Mouse (Mus musculus) midbrain, embryonic 12.5 days (tissue): Measurements from ENCODE around the gene Mog. TPM values are rescaled to one million over a fixed set of nuclear protein-coding genes. Genes with fewer than 3 reads are reported as not detected.

Source experiments
- ATAC-seq: fragments of 200-750 bp; cut with Nextera tagmentation; 2 replicates; pipeline ENCODE4 v1.8.0; 2017; ENCODE audit warnings: low read depth, moderate TSS enrichment, moderate library complexity; ENCODE audit not compliant: low FRiP score
- H3K27ac ChIP-seq: fragments of 300-500 bp; sonication (generic); replicated peaks from 2 replicates; pipeline ENCODE4 v1.5.1; 2016; ENCODE audit warnings: mild to moderate bottlenecking
- H3K27me3 ChIP-seq: fragments of 300-500 bp; sonication (generic); 2 replicates; pipeline ENCODE4 v1.6.1; 2016; ENCODE audit warnings: mild to moderate bottlenecking
- H3K36me3 ChIP-seq: fragments of 300-500 bp; sonication (generic); 2 replicates; pipeline ENCODE4 v1.6.1; 2016
- H3K4me1 ChIP-seq: fragments of 300-500 bp; sonication (generic); 2 replicates; pipeline ENCODE4 v1.6.1; 2016
- H3K4me2 ChIP-seq: fragments of 300-500 bp; sonication (generic); replicated peaks from 2 replicates; pipeline ENCODE4 v1.6.1; 2016; ENCODE audit warnings: mild to moderate bottlenecking, moderate library complexity
- H3K4me3 ChIP-seq: fragments of 300-500 bp; sonication (generic); 2 replicates; pipeline ENCODE4 v1.5.1; 2016; ENCODE audit warnings: mild to moderate bottlenecking
- H3K9ac ChIP-seq: fragments of 300-500 bp; sonication (generic); replicated peaks from 2 replicates; pipeline ENCODE4 v1.6.1; 2016; ENCODE audit warnings: mild to moderate bottlenecking, moderate library complexity
- H3K9me3 ChIP-seq: fragments of 300-500 bp; sonication (generic); 2 replicates; pipeline ENCODE4 v1.6.1; 2016; ENCODE audit warnings: mild to moderate bottlenecking
- WGBS: fragments of 180-500 bp; shearing (Covaris S2); methylation state at CpG from one replicate; pipeline ENCODE4 v1.1.7; 2016; 5-methylcytosine and 5-hydroxymethylcytosine counted together
- polyA plus RNA-seq: library from polyadenylated mRNA; unstranded; fragments of >200 nt; fragmentation: Nextera tagmentation; extraction: Ambion mirVana; gene quantifications from 2 replicates; pipeline ENCODE4 v1.2.1, GENCODE M21; 2016

Gene Mog
- polyA plus RNA-seq, 1 experiment from 2014 or later: 0.68 TPM

GRCm38 (mm10) chr17:37051745-37052144, 28.5 kb upstream of the Mog start:
- peak overlapping the region; percentile 90; the same call in 1 of the 2 replicates for H3K9ac ChIP-seq
- no peaks in the 10 kb centered on the region for H3K9me3 ChIP-seq
- no peak for ATAC-seq
- H3K4me3 ChIP-seq: peak overlapping the region; percentile 75; the same call in 1 of the 2 replicates
- H3K27me3 ChIP-seq: peaks cover 18% of the 10 kb centered on the region
- no peak overlapping the region for H3K27ac ChIP-seq
- peaks cover 48% of the 10 kb centered on the region for H3K4me1 ChIP-seq
- H3K4me2 ChIP-seq: peak overlapping the region; percentile 94
- WGBS: 40% methylated on average over 4 of the region's 4 CpGs
- H3K36me3 ChIP-seq: peaks cover 34% of the 10 kb centered on the region

GRCm38 (mm10) chr17:37050876-37051275, 27.7 kb upstream of the Mog start:
- H3K4me1 ChIP-seq: peaks cover 50% of the 10 kb centered on the region
- WGBS: under 1% methylated on average over 27 of the region's 27 CpGs
- peak overlapping the region; percentile 76 for H3K27ac ChIP-seq

GRCm38 (mm10) chr17:37050399-37050798, 27.2 kb upstream of the Mog start:
- Histone ChIP-seq H3K9ac (peak overlapping the region; percentile 90), H3K4me2 (peak overlapping the region; percentile 94), H3K4me1 (peaks cover 47% of the 10 kb centered on the region), H3K4me3 (peak overlapping the region; percentile 75), H3K9me3 (no peaks in the 10 kb centered on the region), H3K36me3 (peaks cover 21% of the 10 kb centered on the region), H3K27ac (peak overlapping the region; percentile 76), H3K27me3 (peaks cover 18% of the 10 kb centered on the region)
- under 1% methylated on average over 22 of the region's 22 CpGs for WGBS
- ATAC-seq: peak; percentile 73

More at GRCm38 (mm10) chr17:37050876-37051275, 27.7 kb upstream of the Mog start:
- H3K4me3 ChIP-seq: peak overlapping the region; percentile 75
- H3K27me3 ChIP-seq: peaks cover 18% of the 10 kb centered on the region
- H3K36me3 ChIP-seq: peaks cover 25% of the 10 kb centered on the region
- H3K9me3 ChIP-seq: no peaks in the 10 kb centered on the region
- peak; percentile 39; the same call in 1 of the 2 replicates for ATAC-seq
- peak overlapping the region; percentile 94 for H3K4me2 ChIP-seq
- H3K9ac ChIP-seq: peak overlapping the region; percentile 90

DNA sequence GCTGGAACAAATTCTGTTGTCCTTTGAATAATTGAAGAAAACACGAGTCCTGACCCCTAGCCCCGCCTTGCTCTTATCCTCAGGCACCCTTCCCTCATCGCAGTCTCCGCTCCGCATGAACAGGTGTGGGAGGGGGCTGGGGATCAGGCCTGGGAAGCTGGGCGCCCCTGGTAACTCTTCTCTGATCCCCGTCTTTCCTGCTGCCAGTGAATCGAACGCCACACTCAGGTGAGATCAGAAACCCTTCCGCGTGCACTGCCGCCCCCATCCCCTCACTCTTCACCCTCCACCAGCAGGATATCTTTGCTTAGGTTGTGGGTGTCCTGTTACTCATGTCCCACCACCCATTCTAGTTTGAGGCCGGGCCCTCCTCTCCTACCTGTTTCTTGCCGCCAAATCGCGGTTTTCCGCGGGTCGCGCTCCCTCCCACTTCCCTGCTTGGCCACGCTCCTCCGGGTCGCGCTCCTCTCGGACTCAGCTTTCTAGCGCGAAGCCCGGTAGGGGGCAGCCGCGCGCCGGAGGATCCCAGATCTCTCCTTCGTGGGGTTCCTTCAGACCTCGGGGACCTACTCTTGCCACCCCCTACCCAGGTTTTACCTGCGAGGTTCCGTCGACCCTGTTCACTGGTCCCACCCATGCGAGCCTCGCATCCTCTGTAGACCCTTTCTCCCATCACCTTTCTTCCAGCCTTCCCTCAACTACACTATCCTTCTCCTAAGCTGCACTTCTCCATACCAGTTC, 26.5 kb upstream of the Mog start:
- peak overlapping the region; percentile 75 for H3K4me3 ChIP-seq

GRCm38 (mm10) chr17:37048383-37048782, 25.2 kb upstream of the Mog start:
- peak overlapping the region; percentile 86 for H3K4me3 ChIP-seq
- peaks cover 18% of the 10 kb centered on the region for H3K27me3 ChIP-seq
- 59% methylated on average over 7 of the region's 7 CpGs for WGBS
- no peaks in the 10 kb centered on the region for H3K9me3 ChIP-seq
- peak overlapping the region; percentile 94 for H3K4me2 ChIP-seq
- no peak for ATAC-seq
- H3K9ac ChIP-seq: peak overlapping the region; percentile 41; the same call in 1 of the 2 replicates
- H3K4me1 ChIP-seq: peaks cover 53% of the 10 kb centered on the region
- H3K36me3 ChIP-seq: peaks cover under 1% of the 10 kb centered on the region; the same call in 1 of the 2 replicates
- no peak overlapping the region for H3K27ac ChIP-seq

More for the DNA sequence above, 26.5 kb upstream of the Mog start:
- WGBS: under 1% methylated on average over 39 of the region's 39 CpGs
- peaks cover 14% of the 10 kb centered on the region for H3K36me3 ChIP-seq
- peak overlapping the region; percentile 94 for H3K4me2 ChIP-seq
- no peaks in the 10 kb centered on the region for H3K9me3 ChIP-seq
- H3K27me3 ChIP-seq: peaks cover 18% of the 10 kb centered on the region
- H3K27ac ChIP-seq: peak overlapping the region; percentile 76
- peaks cover 52% of the 10 kb centered on the region for H3K4me1 ChIP-seq
- peak; percentile 2 for ATAC-seq
- peak overlapping the region; percentile 90 for H3K9ac ChIP-seq

- no peaks in the 10 kb centered on the region for H3K36me3 ChIP-seq
- peak overlapping the region; percentile 41; the same call in 1 of the 2 replicates for H3K9ac ChIP-seq
- no peak overlapping the region for H3K27ac ChIP-seq
- peak overlapping the region; percentile 94 for H3K4me2 ChIP-seq
- H3K4me1 ChIP-seq: peaks cover 50% of the 10 kb centered on the region
- no peaks in the 10 kb centered on the region for H3K9me3 ChIP-seq
- no peak for ATAC-seq
- WGBS: 43% methylated on average over 3 of the region's 3 CpGs
- H3K27me3 ChIP-seq: peaks cover 18% of the 10 kb centered on the region
- peak overlapping the region; percentile 86 for H3K4me3 ChIP-seq
These were observed 24.8 kb upstream of the Mog start for GRCm38 (mm10) chr17:37047981-37048380.

GRCm38 (mm10) chr17:37047332-37047976, 24.3 kb upstream of the Mog start:
- peaks cover 50% of the 10 kb centered on the region for H3K4me1 ChIP-seq
- ATAC-seq: no peak
- WGBS: 21% methylated on average over 19 of the region's 19 CpGs

GRCm38 (mm10) chr17:37046312-37047112, 23.3 kb upstream of the Mog start:
- Histone ChIP-seq H3K36me3 (no peaks in the 10 kb centered on the region), H3K27ac (peak overlapping the region; percentile 94), H3K9ac (peak overlapping the region; percentile 96), H3K4me2 (peak overlapping the region; percentile 94), H3K4me3 (peak overlapping the region; percentile 86), H3K4me1 (peaks cover 47% of the 10 kb centered on the region), H3K27me3 (peaks cover 18% of the 10 kb centered on the region), H3K9me3 (no peaks in the 10 kb centered on the region)
- peak; percentile 45 for ATAC-seq
- under 1% methylated on average over 48 of the region's 58 CpGs for WGBS

More at GRCm38 (mm10) chr17:37047332-37047976, 24.3 kb upstream of the Mog start:
- no peaks in the 10 kb centered on the region for H3K9me3 ChIP-seq
- H3K36me3 ChIP-seq: no peaks in the 10 kb centered on the region
- peak overlapping the region; percentile 94 for H3K27ac ChIP-seq
- peak overlapping the region; percentile 94 for H3K4me2 ChIP-seq
- H3K27me3 ChIP-seq: peaks cover 18% of the 10 kb centered on the region
- H3K4me3 ChIP-seq: peak overlapping the region; percentile 86
- peak overlapping the region; percentile 96 for H3K9ac ChIP-seq

GRCm38 (mm10) chr17:37045611-37046311, 22.6 kb upstream of the Mog start, which contains the start of gene Gabbr1:
Gene Gabbr1 (plus strand): TSS chr17:37045966.
- H3K27ac ChIP-seq: peak within 1 kb of the TSS; percentile 94
- H3K4me2 ChIP-seq: peak within 1 kb of the TSS; percentile 94
- peak within 1 kb of the TSS; percentile 86 for H3K4me3 ChIP-seq
- peaks cover 40% of the 10 kb centered on the region for H3K4me1 ChIP-seq
- H3K9ac ChIP-seq: peak within 1 kb of the TSS; percentile 96
- peak; percentile 78 for ATAC-seq
- no peaks in the 10 kb centered on the region for H3K36me3 ChIP-seq
- peaks cover 18% of the 10 kb centered on the region for H3K27me3 ChIP-seq
- H3K9me3 ChIP-seq: no peaks in the 10 kb centered on the region
- 1% methylated on average over 39 of the region's 55 CpGs for WGBS

GRCm38 (mm10) chr17:37044651-37045244, 21.6 kb upstream of the Mog start:
- H3K27ac ChIP-seq: peak overlapping the region; percentile 94
- H3K9ac ChIP-seq: peak overlapping the region; percentile 96
- H3K27me3 ChIP-seq: peaks cover 18% of the 10 kb centered on the region
- no peaks in the 10 kb centered on the region for H3K36me3 ChIP-seq
- 83% methylated on average over 7 of the region's 7 CpGs for WGBS
- H3K4me1 ChIP-seq: peaks cover 34% of the 10 kb centered on the region
- no peaks in the 10 kb centered on the region for H3K9me3 ChIP-seq
- ATAC-seq: no peak
- peak overlapping the region; percentile 86 for H3K4me3 ChIP-seq
- H3K4me2 ChIP-seq: peak overlapping the region; percentile 94
